Mouse (Mus musculus) kidney, adult 11 months (tissue): ENCODE data around the gene Gm42674.

Experiments used
- DNase-seq: peaks from one replicate; pipeline ENCODE4 v3.0.0; 2022

Gm42674 gene

GRCm38 (mm10) chr3:90601486-90602110, at the start of gene Gm42674:
Gene Gm42674, plus strand, starts transcription at chr3:90601904.
- DNase-seq = no peak

GRCm38 (mm10) chr3:90552231-90552630, 49.5 kb upstream of the Gm42674 start:
- no peak for DNase-seq

- DNase-seq = peak; percentile 12
Observed at GRCm38 (mm10) chr3:90555954-90556353, 45.8 kb upstream of the Gm42674 start.

- DNase-seq = no peak
Observed at GRCm38 (mm10) chr3:90560008-90560628, 41.6 kb upstream of the Gm42674 start, which contains the start of gene S100a3. Gene S100a3, plus strand, starts transcription at chr3:90560578.

- DNase-seq = no peak
Observed at GRCm38 (mm10) chr3:90574691-90575090, 27.0 kb upstream of the Gm42674 start.

- DNase-seq = no peak
Observed at GRCm38 (mm10) chr3:90575320-90575719, 26.4 kb upstream of the Gm42674 start.

GRCm38 (mm10) chr3:90576351-90577001, 25.2 kb upstream of the Gm42674 start:
- DNase-seq = no peak

GRCm38 (mm10) chr3:90579433-90579832, 22.3 kb upstream of the Gm42674 start:
- DNase-seq = no peak

GRCm38 (mm10) chr3:90581141-90581540, 20.6 kb upstream of the Gm42674 start:
- no peak for DNase-seq

GRCm38 (mm10) chr3:90582156-90582555, 19.5 kb upstream of the Gm42674 start:
- DNase-seq = no peak

GRCm38 (mm10) chr3:90582556-90582955, 19.1 kb upstream of the Gm42674 start:
- DNase-seq = no peak

GRCm38 (mm10) chr3:90583893-90584292, 17.8 kb upstream of the Gm42674 start:
- DNase-seq = peak; percentile 63

GRCm38 (mm10) chr3:90585595-90585994, 16.1 kb upstream of the Gm42674 start:
- peak; percentile 27 for DNase-seq

GRCm38 (mm10) chr3:90586016-90586643, 15.6 kb upstream of the Gm42674 start:
- no peak for DNase-seq

GRCm38 (mm10) chr3:90586906-90587305, 14.8 kb upstream of the Gm42674 start:
- DNase-seq = peak; percentile 26

GRCm38 (mm10) chr3:90587361-90588101, 14.2 kb upstream of the Gm42674 start:
- DNase-seq = no peak

GRCm38 (mm10) chr3:90589390-90589789, 12.3 kb upstream of the Gm42674 start:
- DNase-seq = no peak

GRCm38 (mm10) chr3:90589947-90590346, 11.8 kb upstream of the Gm42674 start, which contains the start of gene S100a2:
Gene S100a2, plus strand, starts transcription at chr3:90590247.
- DNase-seq = no peak

GRCm38 (mm10) chr3:90594466-90594865, 7.2 kb upstream of the Gm42674 start:
- DNase-seq = no peak

- no peak for DNase-seq
Observed at GRCm38 (mm10) chr3:90595556-90595955, 6.1 kb upstream of the Gm42674 start.

- no peak for DNase-seq
Observed at GRCm38 (mm10) chr3:90596810-90597209, 4.9 kb upstream of the Gm42674 start.

- DNase-seq = no peak
Observed at GRCm38 (mm10) chr3:90597736-90598135, 4.0 kb upstream of the Gm42674 start.

GRCm38 (mm10) chr3:90598212-90598611, 3.5 kb upstream of the Gm42674 start:
- no peak for DNase-seq
